Mouse (Mus musculus) mouse trophoblast stem cell (cell line): ENCODE results near the gene Ccdc136.
"Not testable (repeated sequence)": the region's sequence is repeated elsewhere in the genome, so short reads cannot be mapped to it uniquely, and the experiment has no call there.

ENCODE experiments used
- in situ Hi-C, 2 experiments: fragments of 300-500 bp; cut with MseI, MboI; formaldehyde crosslinking; loops; 2 replicates in 1 of 2; 3 replicates in 1 of 2; pipeline ENCODE4 v1.15.1; 2025

The Ccdc136 gene

DNA sequence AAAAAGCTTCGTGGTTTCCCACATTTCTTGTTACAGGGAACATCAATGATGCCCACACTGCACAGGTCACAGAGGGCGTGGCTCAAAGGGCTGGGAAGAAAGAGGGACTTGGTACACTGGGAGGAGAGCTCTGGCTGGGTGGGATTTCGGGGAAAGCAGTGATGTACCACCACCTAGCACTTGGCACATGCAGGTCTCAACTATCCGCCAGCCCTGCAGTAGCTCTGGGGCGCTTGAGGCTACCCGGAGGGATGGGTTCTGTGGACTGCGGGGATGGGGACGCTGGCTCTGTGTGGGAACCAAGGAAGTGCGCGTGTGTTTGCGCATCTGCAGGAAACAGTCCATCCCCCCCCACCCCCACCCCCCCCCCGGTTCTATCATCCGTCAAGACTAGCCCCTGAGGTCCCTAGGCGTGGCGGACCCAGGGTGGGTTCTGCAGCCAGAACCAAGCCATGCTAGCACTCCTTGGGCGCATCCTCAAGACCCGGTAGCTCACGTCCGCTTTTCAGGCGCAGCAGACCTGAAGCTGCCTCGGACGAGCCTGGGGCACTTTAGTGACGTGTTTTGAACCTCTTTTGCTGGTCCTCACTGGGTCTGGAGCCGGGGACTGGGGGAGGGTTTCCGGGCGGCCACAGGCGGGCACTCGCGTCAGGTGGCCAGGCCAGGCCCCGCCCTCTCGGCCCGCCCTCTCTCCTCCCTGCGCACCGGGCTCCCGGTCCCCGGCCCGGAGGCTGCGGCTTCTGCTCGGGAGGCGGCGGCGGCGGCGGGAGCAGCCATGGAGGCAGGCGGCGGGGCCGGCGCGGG is at the start of gene Ccdc136:
Gene Ccdc136 (plus strand): TSS at position 400 of the 804 bp plus-strand sequence.
- in situ Hi-C loops: no loop called here

DNA sequence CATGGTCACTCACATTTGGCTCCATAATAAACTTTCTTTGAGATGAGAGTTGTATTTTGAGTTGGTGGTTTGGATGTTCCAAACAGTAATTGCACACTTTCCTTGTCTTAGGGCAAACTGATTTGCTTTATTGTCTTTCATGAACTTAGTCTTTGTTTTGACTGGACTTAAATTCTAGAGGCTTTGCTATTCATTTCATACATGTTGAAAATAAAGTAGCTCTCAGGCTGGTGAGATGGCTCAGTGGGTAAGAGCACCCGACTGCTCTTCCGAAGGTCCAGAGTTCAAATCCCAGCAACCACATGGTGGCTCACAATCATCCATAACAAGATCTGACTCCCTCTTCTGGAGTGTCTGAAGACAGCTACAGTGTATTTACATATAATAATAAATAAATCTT is 49.6 kb upstream of the Ccdc136 start:
- in situ Hi-C loops: not testable (repeated sequence)

DNA sequence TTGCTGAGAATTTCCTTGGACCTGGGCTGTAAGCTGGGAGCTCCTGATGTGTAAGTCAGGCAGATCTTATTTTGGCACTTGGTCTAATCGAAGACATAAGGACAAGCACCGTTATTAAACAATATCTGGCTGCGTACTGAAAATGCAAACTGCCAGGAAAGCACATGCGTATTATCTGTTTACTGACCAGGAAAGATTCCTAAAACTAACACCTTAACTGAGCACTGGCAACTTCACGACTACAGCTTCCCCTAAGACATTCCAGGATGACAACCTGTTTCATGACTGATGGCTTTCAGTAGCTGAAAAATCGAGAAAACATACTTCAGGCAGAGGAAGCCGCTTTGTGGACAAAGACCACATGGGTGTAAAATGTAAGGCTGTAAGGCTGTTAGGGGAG is 48.9 kb upstream of the Ccdc136 start:
- in situ Hi-C loops: no loop called here

DNA sequence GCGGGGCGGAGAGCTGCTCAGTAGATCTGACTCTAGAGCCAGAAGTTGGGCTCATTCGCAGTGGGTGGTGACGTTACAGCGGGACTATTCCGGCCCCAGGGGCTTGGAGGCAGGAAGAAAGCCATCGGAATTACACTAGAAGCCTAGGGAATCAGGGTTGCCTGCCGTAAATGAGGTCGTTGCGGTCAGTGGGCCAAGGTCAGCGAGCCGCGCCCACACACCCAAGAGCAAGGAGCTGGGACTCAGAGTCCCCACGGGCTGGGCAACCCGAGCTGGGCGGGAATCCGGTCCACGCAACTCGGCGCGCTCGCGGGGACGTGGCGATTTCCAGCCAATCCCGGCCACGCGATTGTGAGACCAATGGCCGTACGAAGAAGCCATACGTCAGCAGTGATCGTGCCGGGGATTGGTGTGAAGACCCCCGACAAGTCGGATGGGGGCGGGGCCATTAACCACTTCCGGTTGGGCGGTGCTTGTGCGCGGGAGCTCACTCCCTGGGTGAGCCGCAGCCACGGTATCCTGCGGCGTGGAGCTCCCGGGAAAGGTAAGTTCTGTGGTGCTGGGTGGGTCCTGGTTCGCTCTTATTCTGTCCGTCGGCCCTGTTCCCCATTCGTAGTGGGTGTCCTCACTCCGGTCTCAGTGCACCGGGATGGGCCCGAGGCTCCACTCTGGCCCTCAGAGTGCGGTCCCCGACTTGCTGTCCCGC is 48.3 kb upstream of the Ccdc136 start, which contains the start of gene Calu:
Gene Calu (plus strand): TSS at position 405 of the 706 bp plus-strand sequence.
- in situ Hi-C loops: no loop called here

DNA sequence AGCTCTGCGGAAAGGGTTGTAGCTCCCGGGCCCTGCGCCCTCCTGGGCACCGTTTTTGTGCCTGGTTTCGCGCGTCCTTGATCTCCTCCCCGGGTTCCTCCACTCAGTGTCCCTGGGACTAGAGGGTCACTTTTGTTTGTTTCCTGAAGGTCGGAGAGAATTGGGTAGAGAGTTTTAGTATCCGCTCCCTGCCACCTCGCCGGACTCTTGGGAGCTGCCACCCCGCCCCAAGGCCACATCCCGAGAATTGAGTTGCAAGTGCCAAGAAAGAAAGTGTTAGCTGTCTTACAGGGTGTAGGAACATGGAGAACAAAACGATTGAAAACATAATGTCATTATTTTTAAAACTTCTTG is 47.8 kb upstream of the Ccdc136 start:
- in situ Hi-C loops: no loop called here

DNA sequence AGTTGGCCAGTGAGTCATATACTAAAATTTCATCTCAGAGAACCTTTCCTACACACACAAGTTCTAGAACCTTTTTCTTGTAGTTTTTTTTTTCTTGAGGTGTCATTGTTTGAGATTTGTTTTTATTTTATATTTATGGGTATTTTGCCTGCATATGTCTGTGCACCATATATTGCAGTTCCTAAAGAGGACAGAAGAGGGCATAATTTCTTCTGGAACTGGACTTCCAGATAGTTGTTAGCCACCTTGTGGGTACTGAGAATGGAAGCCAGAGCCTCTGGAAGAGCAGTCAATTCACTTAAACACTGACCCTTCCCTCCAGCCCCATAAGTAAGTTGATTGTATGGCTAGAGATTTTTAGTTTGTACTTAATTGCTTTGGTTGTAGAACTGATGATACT is 44.5 kb upstream of the Ccdc136 start:
- in situ Hi-C loops: no loop called here

- in situ Hi-C loops: no loop called here
These were observed 43.3 kb upstream of the Ccdc136 start for GRCm38 (mm10) chr6:29352816-29353215.

DNA sequence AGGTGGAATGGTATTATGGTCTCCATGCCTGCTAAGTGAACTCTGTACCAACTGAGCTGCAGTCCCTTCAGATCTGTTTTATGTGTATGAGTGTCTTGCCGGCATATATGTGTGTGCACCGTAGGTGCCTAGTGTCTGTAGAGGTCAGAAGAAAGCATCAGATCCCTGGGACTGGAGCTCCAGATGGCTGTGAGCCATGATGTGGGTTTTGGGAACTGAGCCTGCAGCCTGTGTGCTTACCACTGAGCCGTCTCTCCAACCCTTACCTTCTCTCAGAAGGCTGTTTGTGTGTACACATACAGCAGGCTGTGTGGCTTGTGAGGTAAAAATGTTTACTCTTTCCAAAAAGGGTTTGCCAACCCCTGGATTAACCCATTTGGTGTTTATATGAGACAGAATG is 36.7 kb upstream of the Ccdc136 start:
- in situ Hi-C loops: no loop called here

DNA sequence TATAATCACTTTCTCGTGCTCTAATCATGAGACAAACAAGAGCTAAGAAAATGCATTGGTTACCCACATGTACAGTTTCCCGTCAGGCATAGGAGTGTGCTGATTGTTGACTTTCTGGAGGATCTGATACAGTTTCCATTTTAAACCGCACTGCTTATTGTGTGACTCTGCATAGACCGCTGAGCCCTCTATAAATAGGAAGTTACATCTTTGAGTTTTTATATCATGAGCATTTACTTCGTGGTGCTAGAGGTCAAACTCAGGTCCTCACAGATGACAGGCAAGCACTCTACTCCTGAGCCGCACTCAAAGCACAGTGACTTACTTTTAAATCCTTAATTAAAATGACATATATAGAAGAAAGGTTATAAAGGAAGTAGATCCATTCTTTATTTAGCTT is 35.9 kb upstream of the Ccdc136 start:
- in situ Hi-C loops: no loop called here

GRCm38 (mm10) chr6:29362246-29363128 is 33.6 kb upstream of the Ccdc136 start:
- in situ Hi-C loops: no loop called here

DNA sequence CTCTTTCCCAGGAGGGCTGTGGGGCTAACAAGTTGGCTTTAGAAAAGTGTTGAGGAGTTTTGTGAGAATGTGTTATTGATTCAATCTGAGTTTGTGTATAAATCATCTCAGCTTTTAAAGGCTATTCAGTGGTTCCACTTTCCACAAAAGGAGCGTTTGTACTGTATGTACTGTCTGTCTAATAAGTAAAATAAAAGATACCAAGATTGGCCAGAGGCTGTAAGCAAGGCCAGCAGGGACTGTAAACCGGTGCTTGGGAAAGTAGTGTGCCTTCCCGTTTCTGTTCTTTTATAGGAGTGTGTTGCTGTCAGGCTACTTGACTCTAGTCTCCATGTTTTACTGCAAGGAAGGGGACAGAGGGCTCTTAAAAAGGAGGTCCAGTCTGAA is 33.0 kb upstream of the Ccdc136 start:
- in situ Hi-C loops: no loop called here

GRCm38 (mm10) chr6:29365277-29365676 is 30.8 kb upstream of the Ccdc136 start:
- in situ Hi-C loops: no loop called here

DNA sequence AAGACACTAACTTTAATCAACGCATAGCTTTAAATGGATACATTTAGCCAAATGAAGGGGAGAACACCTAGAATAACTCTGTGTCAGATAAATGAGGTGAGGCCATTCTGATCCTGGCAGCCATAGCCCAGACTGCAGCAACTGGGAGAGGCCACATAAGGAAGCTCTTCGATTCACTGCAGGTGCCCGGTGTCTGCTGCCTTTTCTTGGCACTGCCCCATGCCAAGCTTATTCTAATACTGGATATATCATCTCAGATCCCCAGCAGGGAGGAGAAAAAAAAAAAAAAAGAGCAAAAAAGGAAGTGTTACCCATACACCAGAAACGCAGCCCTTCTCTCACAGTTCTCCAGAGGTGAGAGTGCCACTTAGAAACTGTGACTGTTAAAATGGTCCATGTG is 18.7 kb upstream of the Ccdc136 start:
- in situ Hi-C loops: no loop called here

GRCm38 (mm10) chr6:29378678-29379077 is 17.4 kb upstream of the Ccdc136 start:
- in situ Hi-C loops: no loop called here

- in situ Hi-C loops: no loop called here
These were observed 16.2 kb upstream of the Ccdc136 start for GRCm38 (mm10) chr6:29379954-29380353.

DNA sequence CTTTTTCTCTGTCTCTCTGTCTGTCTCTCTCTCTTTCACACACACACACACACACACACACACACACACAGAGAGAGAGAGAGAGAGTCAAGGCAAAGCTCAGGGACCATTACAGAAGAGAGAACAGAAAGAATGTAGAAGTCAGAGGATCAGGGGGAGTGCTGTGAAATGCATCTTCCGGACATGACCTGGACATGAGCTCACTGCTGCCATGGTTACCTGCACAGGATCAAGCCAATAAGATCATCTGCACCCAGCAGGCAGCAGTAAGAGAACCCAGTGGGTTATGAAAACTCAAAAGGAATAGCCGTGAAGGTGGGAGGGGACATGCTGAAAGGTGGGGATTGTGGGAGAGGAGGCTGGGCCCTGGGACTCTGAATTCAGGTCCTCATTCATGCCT is 13.7 kb upstream of the Ccdc136 start:
- in situ Hi-C loops: no loop called here

- in situ Hi-C loops: no loop called here
These were observed 8.0 kb upstream of the Ccdc136 start, which contains the start of gene Opn1sw for GRCm38 (mm10) chr6:29388052-29388518. Gene Opn1sw (minus strand): TSS chr6:29388468.

DNA sequence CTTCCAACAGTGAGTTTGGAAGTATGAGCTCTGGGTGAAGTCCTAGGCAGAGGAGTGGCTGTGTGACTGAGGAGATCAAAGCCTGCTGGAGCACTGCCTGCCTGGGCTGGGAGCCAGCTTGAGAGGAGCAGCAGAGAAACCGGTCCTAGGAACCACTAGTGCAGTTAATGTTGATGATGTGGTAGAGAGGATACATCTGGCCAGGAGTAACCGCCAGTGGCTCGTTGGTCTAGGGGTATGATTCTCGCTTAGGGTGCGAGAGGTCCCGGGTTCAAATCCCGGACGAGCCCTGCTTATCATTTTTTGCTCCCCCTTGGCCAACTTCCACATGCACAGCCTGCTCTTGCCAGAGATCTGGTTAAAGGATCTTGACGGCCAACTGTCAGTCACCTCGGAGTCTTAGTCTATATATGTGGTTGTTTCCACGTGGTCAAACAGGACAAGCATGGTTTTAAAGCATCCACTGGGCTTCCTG is 7.5 kb upstream of the Ccdc136 start:
- in situ Hi-C loops: no loop called here

GRCm38 (mm10) chr6:29389425-29389824 is 6.7 kb upstream of the Ccdc136 start:
- in situ Hi-C loops: no loop called here

DNA sequence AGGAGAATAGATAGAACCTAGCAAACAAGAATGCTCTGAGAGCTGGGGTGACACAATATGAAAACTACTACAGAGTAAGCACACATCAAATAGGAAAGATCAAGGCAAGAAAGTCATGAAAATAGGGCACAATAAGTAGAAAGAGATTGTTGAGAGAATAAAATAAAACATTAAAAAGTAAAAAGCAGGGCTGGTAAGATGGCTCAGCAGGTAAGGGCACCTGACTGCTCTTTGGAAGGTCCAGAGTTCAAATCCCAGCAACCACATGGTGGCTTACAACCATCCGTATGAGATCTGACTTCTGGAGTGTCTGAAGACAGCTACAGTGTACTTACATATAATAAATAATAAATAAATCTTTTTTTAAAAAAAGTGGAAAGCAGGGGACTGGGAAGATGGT is 5.6 kb upstream of the Ccdc136 start:
- in situ Hi-C loops: not testable (repeated sequence)

DNA sequence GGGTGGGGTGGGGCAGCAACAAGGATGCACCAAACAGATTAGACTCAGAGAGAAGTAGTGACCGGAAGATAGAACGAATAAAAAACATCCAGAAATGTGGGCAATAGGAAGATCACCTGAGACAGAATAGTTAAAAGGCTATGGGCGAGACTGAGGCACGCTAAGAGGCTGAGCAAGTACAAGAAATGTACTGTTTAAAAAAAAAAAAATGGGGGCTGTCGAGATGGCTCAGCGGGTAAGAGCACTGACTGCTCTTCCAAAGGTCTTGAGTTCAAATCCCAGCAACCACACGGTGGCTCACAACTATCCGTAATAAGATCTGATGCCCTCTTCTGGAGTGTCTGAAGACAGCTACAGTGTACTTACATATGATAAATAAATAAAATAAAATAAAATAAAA is 4.9 kb upstream of the Ccdc136 start:
- in situ Hi-C loops: not testable (repeated sequence)

- in situ Hi-C loops: no loop called here
These were observed 4.3 kb upstream of the Ccdc136 start for GRCm38 (mm10) chr6:29391802-29392201.
